Mouse (Mus musculus) embryonic fibroblast, embryonic 13.5 days (primary cell): ENCODE results near the gene Cpne2.

Source experiments
- CTCF ChIP-seq: IDR thresholded peaks from 2 replicates; pipeline ENCODE4 v1.5.1; 2011; ENCODE audit warnings: mild to moderate bottlenecking, control low read depth, low read length, moderate library complexity, borderline replicate concordance; ENCODE audit not compliant: insufficient read depth
- POLR2A ChIP-seq: IDR thresholded peaks from 2 replicates; pipeline ENCODE4 v1.6.1; 2011; ENCODE audit warnings: low read depth, mild to moderate bottlenecking, control low read depth, low read length, moderate library complexity

DNA sequence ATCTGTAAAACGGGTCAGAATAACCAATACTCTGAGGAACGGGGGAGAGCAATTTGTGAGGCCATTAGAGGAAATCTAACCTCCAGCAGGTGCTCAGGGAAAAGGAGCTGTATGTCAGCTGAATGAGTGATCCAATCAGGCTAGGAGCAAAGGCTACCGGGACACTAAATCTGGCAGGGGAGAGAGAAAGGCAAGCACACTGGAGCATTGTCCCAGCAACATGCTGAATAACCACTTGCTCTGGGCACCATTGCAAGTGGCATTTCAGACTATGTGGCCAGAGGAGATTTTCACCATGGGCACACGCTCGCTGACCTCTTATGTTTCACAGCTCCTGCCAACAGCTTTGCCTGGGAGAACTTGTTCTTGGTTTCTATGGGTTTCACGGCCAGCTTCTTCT, 49.8 kb downstream of the Cpne2 start:
- TF ChIP-seq CTCF (no peak), POLR2A (no peak)
